Mouse (Mus musculus) stomach, postnatal 0 days (tissue): ENCODE results near the gene Pex5l.

Experiments
- CTCF ChIP-seq: IDR thresholded peaks from 2 replicates; pipeline ENCODE4 v1.5.1; 2016; ENCODE audit warnings: antibody characterized with exemption, low read depth, mild to moderate bottlenecking, moderate library complexity
- EP300 ChIP-seq: optimal IDR thresholded peaks from 2 replicates; pipeline ENCODE3; 2016; ENCODE audit warnings: antibody characterized with exemption

- TF ChIP-seq CTCF: no peak
- no peak for TF ChIP-seq EP300
These were observed 155.2 kb downstream of the Pex5l start for GRCm38 (mm10) chr3:32987806-32988205.
